Comparison of ENCODE assay signal across 29 mouse cellular contexts in genomic region chr9:31352716-31353115, GRCm38 (mm10). TPM values are rescaled to one million over a fixed set of nuclear protein-coding genes. Genes with fewer than 3 reads are reported as not detected.
DNase-seq lines count a peak whose midpoint lies in the region; ATAC-seq and TF ChIP-seq lines count a peak whose summit lies in the region.
"Had no signal": no experiment of that assay in that cellular context is flagged by ENCODE, and none has a peak within 500 bp of the region (broad histone marks: within the 10 kb centered on the region; RNA-seq: fewer than 3 reads in every experiment).

No protein-coding gene starts in this region.

- no peak for TF ChIP-seq CTCF in hindbrain, postnatal 0 days (IDR thresholded peaks at IDR 0.05; ENCODE audit: low read depth)
- no peak for TF ChIP-seq CTCF in bone marrow macrophage, adult 2 months (IDR thresholded peaks at IDR 0.05; ENCODE audit: low read depth, low read length)
- no peak for TF ChIP-seq CTCF in stomach, postnatal 0 days (IDR thresholded peaks at IDR 0.05; ENCODE audit: low read depth)

- 0 out of 2 replicates have a peak overlapping the region, but pooled peaks have one; percentile 19 for H3K9ac ChIP-seq in hindbrain, embryonic 13.5 days
- no peak overlapping the region for H3K9ac ChIP-seq in hindbrain, postnatal 0 days (replicated peaks; ENCODE audit: low read length)
- no peak overlapping the region for H3K9ac ChIP-seq in stomach, postnatal 0 days (ENCODE audit: low read length)
- H3K9ac ChIP-seq: embryonic facial prominence, embryonic 13.5 days; embryonic facial prominence, embryonic 15.5 days; forebrain, embryonic 12.5 days had no signal

- no peaks in the 10 kb centered on the region for H3K27me3 ChIP-seq in hindbrain, embryonic 13.5 days
- H3K27me3 ChIP-seq in hindbrain, postnatal 0 days (ENCODE audit: insufficient read depth, low read length), result no peaks in the 10 kb centered on the region
- H3K27me3 ChIP-seq in stomach, postnatal 0 days (ENCODE audit: control insufficient read depth, insufficient read depth, low read length), result no peaks in the 10 kb centered on the region
- H3K27me3 ChIP-seq: CH12.LX; embryonic facial prominence, embryonic 13.5 days; embryonic facial prominence, embryonic 15.5 days; forebrain, embryonic 12.5 days; Patski had no signal

- H3K4me1 ChIP-seq in hindbrain, embryonic 13.5 days (replicated peaks), result no peaks in the 10 kb centered on the region
- H3K4me1 ChIP-seq in hindbrain, postnatal 0 days (ENCODE audit: insufficient read depth, low read length), result no peaks in the 10 kb centered on the region
- H3K4me1 ChIP-seq in bone marrow macrophage, adult 2 months (ENCODE audit: control insufficient read depth, insufficient read depth, low read length), result peaks cover 10% of the 10 kb centered on the region
- H3K4me1 ChIP-seq in stomach, postnatal 0 days (replicated peaks; ENCODE audit: control insufficient read depth, insufficient read depth), result no peaks in the 10 kb centered on the region
- H3K4me1 ChIP-seq: embryonic facial prominence, embryonic 13.5 days; embryonic facial prominence, embryonic 15.5 days; forebrain, embryonic 10.5 days; forebrain, embryonic 12.5 days had no signal

- H3K4me2 ChIP-seq in hindbrain, embryonic 13.5 days, result no peak overlapping the region
- no peak overlapping the region for H3K4me2 ChIP-seq in hindbrain, postnatal 0 days (ENCODE audit: low read depth, low read length)
- H3K4me2 ChIP-seq in stomach, postnatal 0 days (replicated peaks; ENCODE audit: low read depth), result no peak overlapping the region
- H3K4me2 ChIP-seq: embryonic facial prominence, embryonic 13.5 days; embryonic facial prominence, embryonic 15.5 days; forebrain, embryonic 12.5 days had no signal

- WGBS in hindbrain, embryonic 13.5 days, result 94% methylated on average over 2 of the region's 2 CpGs
- WGBS in hindbrain, postnatal 0 days, result 89% methylated on average over 2 of the region's 2 CpGs
- WGBS in stomach, postnatal 0 days, result 74% methylated on average over 2 of the region's 2 CpGs

- no peak overlapping the region for H3K4me3 ChIP-seq in hindbrain, embryonic 13.5 days
- no peak overlapping the region for H3K4me3 ChIP-seq in hindbrain, postnatal 0 days (ENCODE audit: low read length)
- H3K4me3 ChIP-seq in bone marrow macrophage, adult 2 months (ENCODE audit: insufficient read depth, low read length), result no peak overlapping the region
- H3K4me3 ChIP-seq in stomach, postnatal 0 days (ENCODE audit: low read depth, low read length), result no peak overlapping the region
- H3K4me3 ChIP-seq: embryonic facial prominence, embryonic 13.5 days; embryonic facial prominence, embryonic 15.5 days; erythroblast, embryonic 14.5 days; forebrain, embryonic 10.5 days; forebrain, embryonic 12.5 days had no signal

- peaks cover 67% of the 10 kb centered on the region for H3K36me3 ChIP-seq in hindbrain, embryonic 13.5 days
- peaks cover 38% of the 10 kb centered on the region; the same call in 1 of the 2 replicates for H3K36me3 ChIP-seq in hindbrain, postnatal 0 days (ENCODE audit: insufficient read depth, low read length)
- H3K36me3 ChIP-seq in stomach, postnatal 0 days (ENCODE audit: control insufficient read depth, insufficient read depth, low read length), result peaks cover 2% of the 10 kb centered on the region; the same call in 1 of the 2 replicates

- no peak for DNase-seq in hindbrain, postnatal 0 days (ENCODE audit: low spot score)
- no peak for DNase-seq in thymus, postnatal 36 days
- DNase-seq in stomach, postnatal 0 days (ENCODE audit: low spot score), result no peak
- DNase-seq in adrenal gland, adult 2 months, result no peak
- DNase-seq: adrenal gland, postnatal 14 days; adrenal gland, postnatal 36 days; B cell, adult 2 months; cerebellum, adult 11 months; cerebellum, adult 18-20 months; cerebellum, adult 8-10 months; cerebellum, adult 9-11 months; cerebellum, postnatal 14 days; cerebellum, postnatal 36 days; embryo, embryonic 11 days had no signal

- no peak for ATAC-seq in hindbrain, embryonic 13.5 days (ENCODE audit: low FRiP score)
- ATAC-seq in hindbrain, postnatal 0 days, result no peak
- ATAC-seq in megakaryocyte, adult 5-6 weeks (ENCODE audit: poor library complexity, severe bottlenecking), result 0 out of 2 replicates have a peak, but pooled peaks have one; percentile 52
- no peak for ATAC-seq in stomach, postnatal 0 days (ENCODE audit: low FRiP score, low TSS enrichment)
- ATAC-seq: activated CD4-positive, CD25-positive, alpha-beta regulatory T cell, adult 4 months; CD4-positive, CD25-positive, alpha-beta regulatory T cell, adult 4 months; forebrain, embryonic 14.5 days; forebrain, embryonic 16.5 days; Patski had no signal

- H3K27ac ChIP-seq in hindbrain, embryonic 13.5 days, result no peak overlapping the region
- no peak overlapping the region for H3K27ac ChIP-seq in hindbrain, postnatal 0 days
- H3K27ac ChIP-seq in bone marrow macrophage, adult 2 months (ENCODE audit: insufficient read depth, low read depth, low read length), result peak overlapping the region; percentile 50
- no peak overlapping the region for H3K27ac ChIP-seq in stomach, postnatal 0 days (replicated peaks)
- H3K27ac ChIP-seq: embryonic facial prominence, embryonic 13.5 days; embryonic facial prominence, embryonic 15.5 days; forebrain, embryonic 10.5 days; forebrain, embryonic 12.5 days had no signal

- TF ChIP-seq POLR2A in bone marrow macrophage, adult 2 months (IDR thresholded peaks at IDR 0.05; ENCODE audit: borderline replicate concordance, low read depth, low read length), result no peak

- TF ChIP-seq EP300 in stomach, postnatal 0 days (optimal IDR thresholded peaks at IDR 0.05), result no peak

- H3K9me3 ChIP-seq in hindbrain, embryonic 13.5 days, result no peaks in the 10 kb centered on the region
- no peaks in the 10 kb centered on the region for H3K9me3 ChIP-seq in hindbrain, postnatal 0 days (ENCODE audit: low read length)
- no peaks in the 10 kb centered on the region for H3K9me3 ChIP-seq in stomach, postnatal 0 days (ENCODE audit: control insufficient read depth, low read length)
- H3K9me3 ChIP-seq: embryonic facial prominence, embryonic 13.5 days; embryonic facial prominence, embryonic 15.5 days; forebrain, embryonic 10.5 days; forebrain, embryonic 12.5 days; G1E had no signal

RNA-seq across cellular contexts. Expression of gene Nfrkb, which starts 33.3 kb away (rescaled TPM):
- polyA plus RNA-seq in hindbrain, embryonic 13.5 days (2015; fragmentation: Nextera tagmentation; extraction: Ambion mirVana), result 26.9 and 28.3 TPM in 2 replicates
- total RNA-seq in hindbrain, postnatal 0 days (2014; rRNA removed), result 39.1 and 41.3 TPM in 2 replicates
- polyA plus RNA-seq in hindbrain, postnatal 0 days (2015; fragmentation: Nextera tagmentation; extraction: Ambion mirVana), result 23.2 and 24.1 TPM in 2 replicates
- 13.1 and 14.2 TPM in 2 replicates for polyA plus RNA-seq in bone marrow macrophage, adult 2 months (2012; ENCODE audit: insufficient read depth, insufficient read length, missing spikeins)
- total RNA-seq in megakaryocyte, adult 5-6 weeks (2015), result 12.9 and 14.5 TPM in 2 replicates
- total RNA-seq in megakaryocyte, adult 5-6 weeks (2017), result 13.5 and 17.1 TPM in 2 replicates
- polyA plus RNA-seq in stomach, postnatal 0 days (2015; fragmentation: Nextera tagmentation; extraction: Ambion mirVana), result 8.7 and 9.0 TPM in 2 replicates
- total RNA-seq in adrenal gland, adult 2 months (2021), result 10 to 100 TPM; 15.7 to 19.0 TPM
- 17.7 and 18.7 TPM in 2 replicates for polyA plus RNA-seq in adrenal gland, adult 2 months (2012; rRNA removed)
